ENCODE assay signal across 18 mouse cellular contexts in genomic region chr12:45498230-45498629, GRCm38 (mm10).
"Had no signal": no experiment of that assay in that cellular context is flagged by ENCODE, and none has a peak within 500 bp of the region (broad histone marks: within the 10 kb centered on the region; RNA-seq: fewer than 3 reads in every experiment).

No protein-coding gene starts in this region.

- H3K27me3 ChIP-seq: limb, embryonic 13.5 days; liver, embryonic 12.5 days; liver, embryonic 15.5 days; lung, embryonic 15.5 days; megakaryocyte, embryonic 14.5 days; midbrain, embryonic 12.5 days; neural tube, embryonic 13.5 days had no signal

- ATAC-seq: liver, embryonic 12.5 days had no signal

- H3K27ac ChIP-seq: limb, embryonic 10.5 days; limb, embryonic 13.5 days; liver, embryonic 12.5 days; liver, embryonic 15.5 days; lung, embryonic 15.5 days; midbrain, embryonic 12.5 days; neural tube, embryonic 13.5 days had no signal

- H3K4me1 ChIP-seq: limb, embryonic 10.5 days; limb, embryonic 13.5 days; liver, embryonic 12.5 days; liver, embryonic 15.5 days; lung, embryonic 15.5 days; megakaryocyte, embryonic 14.5 days; midbrain, embryonic 12.5 days had no signal

- H3K36me3 ChIP-seq: limb, embryonic 10.5 days; limb, embryonic 13.5 days; liver, embryonic 12.5 days; liver, embryonic 15.5 days; lung, embryonic 15.5 days; midbrain, embryonic 12.5 days; neural tube, embryonic 13.5 days had no signal

- H3K9me3 ChIP-seq: limb, embryonic 10.5 days; limb, embryonic 13.5 days; liver, embryonic 12.5 days; liver, embryonic 15.5 days; lung, embryonic 15.5 days; megakaryocyte, embryonic 14.5 days; midbrain, embryonic 12.5 days; neural tube, embryonic 13.5 days had no signal

- H3K9ac ChIP-seq: limb, embryonic 13.5 days; liver, embryonic 12.5 days; liver, embryonic 15.5 days; lung, embryonic 15.5 days; midbrain, embryonic 12.5 days; neural tube, embryonic 13.5 days had no signal

- H3K4me2 ChIP-seq: limb, embryonic 13.5 days; liver, embryonic 12.5 days; liver, embryonic 15.5 days; lung, embryonic 15.5 days; midbrain, embryonic 12.5 days; neural tube, embryonic 13.5 days had no signal

- H3K4me3 ChIP-seq: limb, embryonic 10.5 days; limb, embryonic 13.5 days; liver, embryonic 12.5 days; liver, embryonic 15.5 days; lung, embryonic 15.5 days; megakaryocyte, embryonic 14.5 days; midbrain, embryonic 12.5 days; myocyte; neural tube, embryonic 13.5 days had no signal

- DNase-seq: kidney, adult 9 months; kidney, postnatal 14 days; kidney, postnatal 4 days; liver; lung, adult 18-20 months; lung, postnatal 10 days; lung, postnatal 36 days; thymus, adult 18-20 months; thymus, postnatal 36 days had no signal
